Mouse (Mus musculus) megakaryocyte, embryonic 14.5 days (primary cell): ENCODE measurements around the gene Intu.

Experiments used
- FLI1 ChIP-seq: IDR thresholded peaks from 2 replicates; pipeline ENCODE4 v1.6.1; 2012; ENCODE audit warnings: low read length, inconsistent platforms, mixed read lengths
- GATA1 ChIP-seq: IDR thresholded peaks from 3 replicates; pipeline ENCODE4 v1.6.1; 2012; ENCODE audit warnings: mixed read lengths, low read length, inconsistent platforms, borderline replicate concordance

- TF ChIP-seq GATA1, result no peak
- TF ChIP-seq FLI1, result no peak
Measured at GRCm38 (mm10) chr3:40695162-40695561, 164.1 kb downstream of the Intu start.
